Mouse (Mus musculus): ENCODE results near the gene Ublcp1. TPM values are rescaled to one million over a fixed set of nuclear protein-coding genes. Genes with fewer than 3 reads are reported as not detected.

Ublcp1 gene
- polyA plus RNA-seq, 1 experiment from 2014 or later = 54.1 TPM

GRCm38 (mm10) chr11:44417403-44417802 lies 52.9 kb downstream of the Ublcp1 start:
- DNase-seq (ENCODE audit: low spot score) (no peak), ATAC-seq (replicated peaks; ENCODE audit: low FRiP score) (no peak)
- no peak overlapping the region for H3K4me2 ChIP-seq
- H3K4me3 ChIP-seq (ENCODE audit: low read depth, low read length) = no peak overlapping the region
- H3K4me1 ChIP-seq (replicated peaks; ENCODE audit: control insufficient read depth, insufficient read depth, low read length) = no peaks in the 10 kb centered on the region
- no peaks in the 10 kb centered on the region for H3K27me3 ChIP-seq (replicated peaks; ENCODE audit: control insufficient read depth, insufficient read depth, low read length)
- no peaks in the 10 kb centered on the region for H3K36me3 ChIP-seq (ENCODE audit: control insufficient read depth, insufficient read depth, low read length)
- no peaks in the 10 kb centered on the region for H3K9me3 ChIP-seq (ENCODE audit: control insufficient read depth, low read length)
- H3K27ac ChIP-seq (ENCODE audit: low read depth, low read length) = no peak overlapping the region
- no peak overlapping the region for H3K9ac ChIP-seq (ENCODE audit: low read depth, low read length)
- 55% methylated on average over 1 of the region's 1 CpGs for WGBS

DNA sequence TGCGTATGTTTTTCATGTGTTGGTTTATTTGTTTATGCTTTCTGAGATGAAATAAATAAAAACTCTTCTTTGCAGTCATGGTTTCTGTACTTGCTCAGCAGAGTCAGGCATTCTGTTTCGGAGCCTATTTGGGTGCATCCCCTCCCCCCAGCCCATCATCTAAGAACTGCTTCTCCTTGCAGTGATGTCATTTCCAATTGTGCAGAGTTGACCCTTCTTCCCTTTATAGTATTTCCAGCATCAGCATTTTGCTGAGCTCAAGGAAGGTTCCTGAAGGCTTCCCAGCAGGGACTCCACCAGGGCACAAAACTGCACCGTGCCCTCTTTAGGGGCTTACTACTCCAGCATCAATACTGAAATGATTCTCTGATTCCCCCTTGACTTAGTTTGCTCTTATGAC lies 55.7 kb downstream of the Ublcp1 start:
- H3K27ac ChIP-seq (ENCODE audit: low read depth, low read length) = no peak overlapping the region
- WGBS = 80% methylated on average over 3 of the region's 3 CpGs
- H3K9ac ChIP-seq (ENCODE audit: low read depth, low read length) = no peak overlapping the region
- ATAC-seq (replicated peaks; ENCODE audit: low FRiP score) (no peak), DNase-seq (ENCODE audit: low spot score) (no peak)
- H3K4me3 ChIP-seq (ENCODE audit: low read depth, low read length) = no peak overlapping the region
- no peaks in the 10 kb centered on the region for H3K9me3 ChIP-seq (ENCODE audit: control insufficient read depth, low read length)
- no peaks in the 10 kb centered on the region for H3K36me3 ChIP-seq (ENCODE audit: control insufficient read depth, insufficient read depth, low read length)
- H3K4me2 ChIP-seq = no peak overlapping the region
- no peaks in the 10 kb centered on the region for H3K4me1 ChIP-seq (replicated peaks; ENCODE audit: control insufficient read depth, insufficient read depth, low read length)
- no peaks in the 10 kb centered on the region for H3K27me3 ChIP-seq (replicated peaks; ENCODE audit: control insufficient read depth, insufficient read depth, low read length)

DNA sequence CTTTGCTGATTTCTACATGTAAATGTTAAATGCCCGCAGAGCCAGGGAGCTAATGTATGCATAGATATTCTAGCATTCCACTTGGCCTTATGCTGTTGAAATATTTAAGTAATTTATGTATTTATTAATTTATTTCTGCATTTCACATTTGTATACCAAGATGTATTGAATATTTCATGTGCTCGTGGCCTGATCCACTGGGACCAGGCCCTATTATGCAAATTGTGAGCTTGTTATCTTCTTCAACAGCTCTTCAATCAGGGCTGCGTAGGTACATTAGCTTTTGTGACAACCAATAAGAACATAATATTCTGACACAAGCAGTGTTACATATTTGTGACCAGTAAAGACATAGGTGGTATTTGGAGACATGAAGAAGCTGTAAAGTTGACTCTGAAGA lies 56.9 kb downstream of the Ublcp1 start:
- Histone ChIP-seq H3K9ac (ENCODE audit: low read depth, low read length) (no peak overlapping the region), H3K27ac (ENCODE audit: low read depth, low read length) (no peak overlapping the region), H3K4me2 (no peak overlapping the region), H3K36me3 (ENCODE audit: control insufficient read depth, insufficient read depth, low read length) (no peaks in the 10 kb centered on the region), H3K27me3 (replicated peaks; ENCODE audit: control insufficient read depth, insufficient read depth, low read length) (no peaks in the 10 kb centered on the region), H3K4me1 (replicated peaks; ENCODE audit: control insufficient read depth, insufficient read depth, low read length) (no peaks in the 10 kb centered on the region), H3K4me3 (ENCODE audit: low read depth, low read length) (no peak overlapping the region), H3K9me3 (ENCODE audit: control insufficient read depth, low read length) (no peaks in the 10 kb centered on the region)
- no peak for DNase-seq (ENCODE audit: low spot score)
- WGBS = 77% methylated on average over 3 of the region's 3 CpGs
- ATAC-seq (replicated peaks; ENCODE audit: low FRiP score) = no peak

DNA sequence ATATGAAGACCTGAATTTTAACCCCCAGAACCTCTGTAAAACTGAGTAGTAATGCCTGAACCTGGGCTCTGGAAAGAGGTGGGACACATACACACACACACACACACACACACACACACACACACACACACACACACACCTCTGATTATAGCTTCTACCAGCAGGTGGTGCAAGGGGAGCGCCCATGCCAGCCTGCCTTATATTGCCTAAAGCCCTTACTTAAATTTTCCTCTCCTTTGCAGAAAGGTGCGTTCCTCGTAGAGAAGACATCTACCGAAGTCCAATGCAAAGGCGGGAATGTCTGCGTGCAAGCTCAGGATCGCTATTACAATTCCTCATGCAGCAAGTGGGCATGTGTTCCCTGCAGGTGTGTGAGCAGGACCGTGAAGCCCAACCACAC lies 58.0 kb downstream of the Ublcp1 start:
- H3K27ac ChIP-seq (ENCODE audit: low read depth, low read length) = no peak overlapping the region
- no peak overlapping the region for H3K4me2 ChIP-seq
- WGBS = 77% methylated on average over 8 of the region's 8 CpGs
- H3K4me3 ChIP-seq (ENCODE audit: low read depth, low read length) = no peak overlapping the region
- no peaks in the 10 kb centered on the region for H3K27me3 ChIP-seq (replicated peaks; ENCODE audit: control insufficient read depth, insufficient read depth, low read length)
- no peaks in the 10 kb centered on the region for H3K36me3 ChIP-seq (ENCODE audit: control insufficient read depth, insufficient read depth, low read length)
- no peak overlapping the region for H3K9ac ChIP-seq (ENCODE audit: low read depth, low read length)
- H3K9me3 ChIP-seq (ENCODE audit: control insufficient read depth, low read length) = no peaks in the 10 kb centered on the region
- no peak for ATAC-seq (replicated peaks; ENCODE audit: low FRiP score)
- no peaks in the 10 kb centered on the region for H3K4me1 ChIP-seq (replicated peaks; ENCODE audit: control insufficient read depth, insufficient read depth, low read length)
- no peak for DNase-seq (ENCODE audit: low spot score)

DNA sequence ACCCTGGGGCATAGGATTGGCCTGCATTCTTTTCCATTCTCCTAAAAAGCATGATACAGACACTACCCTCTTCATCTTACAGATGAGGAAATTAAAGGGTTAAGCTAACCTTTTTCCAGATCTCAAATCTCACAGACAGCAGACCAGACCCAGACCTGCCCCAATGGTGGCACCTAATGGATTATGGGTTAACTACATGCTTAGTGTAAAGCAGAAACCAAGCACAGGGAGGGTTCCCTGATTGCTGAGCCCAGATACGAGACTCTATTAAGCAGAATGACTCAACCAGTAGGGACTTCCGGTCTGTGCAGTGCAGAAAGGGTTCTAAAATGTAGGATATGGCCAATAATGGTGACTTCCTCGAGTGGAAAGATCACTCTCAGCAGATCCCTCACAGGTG lies 59.9 kb downstream of the Ublcp1 start:
- H3K4me3 ChIP-seq (ENCODE audit: low read depth, low read length) = no peak overlapping the region
- DNase-seq (ENCODE audit: low spot score) (no peak), ATAC-seq (replicated peaks; ENCODE audit: low FRiP score) (no peak)
- H3K36me3 ChIP-seq (ENCODE audit: control insufficient read depth, insufficient read depth, low read length) = no peaks in the 10 kb centered on the region
- H3K27ac ChIP-seq (ENCODE audit: low read depth, low read length) = no peak overlapping the region
- 50% methylated on average over 3 of the region's 3 CpGs for WGBS
- no peaks in the 10 kb centered on the region for H3K9me3 ChIP-seq (ENCODE audit: control insufficient read depth, low read length)
- no peaks in the 10 kb centered on the region for H3K4me1 ChIP-seq (replicated peaks; ENCODE audit: control insufficient read depth, insufficient read depth, low read length)
- no peak overlapping the region for H3K9ac ChIP-seq (ENCODE audit: low read depth, low read length)
- no peaks in the 10 kb centered on the region for H3K27me3 ChIP-seq (replicated peaks; ENCODE audit: control insufficient read depth, insufficient read depth, low read length)
- no peak overlapping the region for H3K4me2 ChIP-seq

GRCm38 (mm10) chr11:44408626-44409025 lies 61.7 kb downstream of the Ublcp1 start:
- 42% methylated on average over 5 of the region's 5 CpGs for WGBS
- Histone ChIP-seq H3K9ac (ENCODE audit: low read depth, low read length) (no peak overlapping the region), H3K9me3 (ENCODE audit: control insufficient read depth, low read length) (no peaks in the 10 kb centered on the region), H3K4me2 (no peak overlapping the region), H3K4me1 (replicated peaks; ENCODE audit: control insufficient read depth, insufficient read depth, low read length) (no peaks in the 10 kb centered on the region), H3K36me3 (ENCODE audit: control insufficient read depth, insufficient read depth, low read length) (no peaks in the 10 kb centered on the region), H3K4me3 (ENCODE audit: low read depth, low read length) (no peak overlapping the region), H3K27me3 (replicated peaks; ENCODE audit: control insufficient read depth, insufficient read depth, low read length) (no peaks in the 10 kb centered on the region), H3K27ac (ENCODE audit: low read depth, low read length) (no peak overlapping the region)
- no peak for DNase-seq (ENCODE audit: low spot score)
- no peak for ATAC-seq (replicated peaks; ENCODE audit: low FRiP score)

DNA sequence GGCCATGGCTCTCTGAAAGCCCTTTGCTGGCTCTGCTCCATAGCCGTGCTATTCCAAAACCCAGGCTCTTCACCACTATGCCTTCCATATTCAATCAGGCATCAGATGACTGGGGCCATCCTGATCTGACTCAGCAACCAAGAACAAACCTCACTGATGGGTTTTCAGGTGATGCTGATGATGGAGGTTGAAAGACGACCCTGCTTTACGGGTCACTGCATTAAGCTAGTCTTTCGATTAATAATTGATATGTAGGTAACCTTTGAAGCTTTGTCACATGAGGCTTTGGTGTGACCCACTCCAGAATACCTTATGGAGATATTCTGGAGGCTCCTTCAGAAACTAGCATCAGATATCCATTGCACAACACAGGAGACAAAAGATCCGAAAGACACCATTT lies 63.8 kb downstream of the Ublcp1 start:
- WGBS = 66% methylated on average over 5 of the region's 5 CpGs
- H3K36me3 ChIP-seq (ENCODE audit: control insufficient read depth, insufficient read depth, low read length) = no peaks in the 10 kb centered on the region
- no peaks in the 10 kb centered on the region for H3K9me3 ChIP-seq (ENCODE audit: control insufficient read depth, low read length)
- H3K9ac ChIP-seq (ENCODE audit: low read depth, low read length) = no peak overlapping the region
- no peak for DNase-seq (ENCODE audit: low spot score)
- H3K4me3 ChIP-seq (ENCODE audit: low read depth, low read length) = no peak overlapping the region
- H3K4me1 ChIP-seq (replicated peaks; ENCODE audit: control insufficient read depth, insufficient read depth, low read length) = no peaks in the 10 kb centered on the region
- no peaks in the 10 kb centered on the region for H3K27me3 ChIP-seq (replicated peaks; ENCODE audit: control insufficient read depth, insufficient read depth, low read length)
- H3K4me2 ChIP-seq = no peak overlapping the region
- no peak overlapping the region for H3K27ac ChIP-seq (ENCODE audit: low read depth, low read length)
- ATAC-seq (replicated peaks; ENCODE audit: low FRiP score) = no peak

DNA sequence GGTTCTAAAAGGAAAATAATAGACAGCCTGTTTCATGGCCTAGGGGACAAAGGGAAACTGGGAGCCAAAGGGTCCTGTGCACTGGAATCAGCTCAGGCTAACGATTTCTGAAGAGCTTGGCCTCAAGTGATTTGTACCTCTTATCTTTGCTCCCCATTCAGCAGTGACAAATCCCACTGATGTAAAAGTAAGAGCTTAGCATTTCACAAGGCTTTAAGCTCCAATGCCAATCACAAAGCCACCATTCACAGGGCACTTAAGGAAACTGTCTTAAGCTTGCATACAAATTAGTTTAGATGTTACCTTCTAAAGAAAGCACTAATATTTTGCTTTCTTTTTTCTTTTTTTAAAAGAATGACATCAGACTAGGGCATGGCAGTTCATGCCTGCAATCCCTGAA lies 64.3 kb downstream of the Ublcp1 start:
- Histone ChIP-seq H3K27me3 (replicated peaks; ENCODE audit: control insufficient read depth, insufficient read depth, low read length) (no peaks in the 10 kb centered on the region), H3K4me2 (no peak overlapping the region), H3K4me3 (ENCODE audit: low read depth, low read length) (no peak overlapping the region), H3K9ac (ENCODE audit: low read depth, low read length) (no peak overlapping the region), H3K9me3 (ENCODE audit: control insufficient read depth, low read length) (no peaks in the 10 kb centered on the region), H3K36me3 (ENCODE audit: control insufficient read depth, insufficient read depth, low read length) (no peaks in the 10 kb centered on the region), H3K27ac (ENCODE audit: low read depth, low read length) (no peak overlapping the region), H3K4me1 (replicated peaks; ENCODE audit: control insufficient read depth, insufficient read depth, low read length) (no peaks in the 10 kb centered on the region)
- ATAC-seq (replicated peaks; ENCODE audit: low FRiP score) = no peak
- WGBS = 19% methylated on average over 1 of the region's 1 CpGs
- DNase-seq (ENCODE audit: low spot score) = no peak

- Histone ChIP-seq H3K4me1 (replicated peaks; ENCODE audit: control insufficient read depth, insufficient read depth, low read length) (no peaks in the 10 kb centered on the region), H3K36me3 (ENCODE audit: control insufficient read depth, insufficient read depth, low read length) (no peaks in the 10 kb centered on the region), H3K9ac (ENCODE audit: low read depth, low read length) (no peak overlapping the region), H3K4me3 (ENCODE audit: low read depth, low read length) (no peak overlapping the region), H3K4me2 (no peak overlapping the region), H3K9me3 (ENCODE audit: control insufficient read depth, low read length) (no peaks in the 10 kb centered on the region), H3K27me3 (replicated peaks; ENCODE audit: control insufficient read depth, insufficient read depth, low read length) (no peaks in the 10 kb centered on the region), H3K27ac (ENCODE audit: low read depth, low read length) (no peak overlapping the region)
- DNase-seq (ENCODE audit: low spot score) (no peak), ATAC-seq (replicated peaks; ENCODE audit: low FRiP score) (no peak)
- 78% methylated on average over 4 of the region's 4 CpGs for WGBS
These were observed 65.2 kb downstream of the Ublcp1 start for GRCm38 (mm10) chr11:44405113-44405512.

Data from liver, embryonic 11.5 days (tissue).